Mouse (Mus musculus): ENCODE results near the gene Nupr1l.

Nupr1l gene

GRCm38 (mm10) chr5:129918065-129918651 lies 9.8 kb downstream of the Nupr1l start:
- DNase-seq (ENCODE audit: low spot score), result no peak

GRCm38 (mm10) chr5:129918752-129919151 lies 10.4 kb downstream of the Nupr1l start:
- no peak for DNase-seq (ENCODE audit: low spot score)

- no peak for DNase-seq (ENCODE audit: low spot score)
Measured at GRCm38 (mm10) chr5:129919320-129919719, 11.0 kb downstream of the Nupr1l start.

GRCm38 (mm10) chr5:129921972-129922371 lies 13.6 kb downstream of the Nupr1l start:
- DNase-seq (ENCODE audit: low spot score), result no peak

- no peak for DNase-seq (ENCODE audit: low spot score)
Measured at GRCm38 (mm10) chr5:129924820-129925452, 16.6 kb downstream of the Nupr1l start.

GRCm38 (mm10) chr5:129925933-129926332 lies 17.6 kb downstream of the Nupr1l start:
- DNase-seq (ENCODE audit: low spot score), result no peak

- no peak for DNase-seq (ENCODE audit: low spot score)
Measured at GRCm38 (mm10) chr5:129929924-129930855, 21.9 kb downstream of the Nupr1l start.

- no peak for DNase-seq (ENCODE audit: low spot score)
Measured at GRCm38 (mm10) chr5:129936941-129937340, 28.6 kb downstream of the Nupr1l start.

GRCm38 (mm10) chr5:129940281-129940680 lies 31.9 kb downstream of the Nupr1l start:
- DNase-seq (ENCODE audit: low spot score), result no peak

- no peak for DNase-seq (ENCODE audit: low spot score)
Measured at GRCm38 (mm10) chr5:129940736-129941494, 32.6 kb downstream of the Nupr1l start.

- peak; percentile 99 for DNase-seq (ENCODE audit: low spot score)
Measured at GRCm38 (mm10) chr5:129941495-129942045, 33.2 kb downstream of the Nupr1l start, which contains the start of gene Vkorc1l1. TSS of gene Vkorc1l1 (plus strand) at chr5:129941970.

GRCm38 (mm10) chr5:129942073-129942939 lies 34.0 kb downstream of the Nupr1l start:
- DNase-seq (ENCODE audit: low spot score), result peak; percentile 52

GRCm38 (mm10) chr5:129943402-129943801 lies 35.1 kb downstream of the Nupr1l start:
- no peak for DNase-seq (ENCODE audit: low spot score)

GRCm38 (mm10) chr5:129947528-129948033 lies 39.2 kb downstream of the Nupr1l start:
- no peak for DNase-seq (ENCODE audit: low spot score)

- DNase-seq (ENCODE audit: low spot score), result no peak
Measured at GRCm38 (mm10) chr5:129952143-129952542, 43.8 kb downstream of the Nupr1l start.

GRCm38 (mm10) chr5:129954473-129955254 lies 46.3 kb downstream of the Nupr1l start:
- peak; percentile 26 for DNase-seq (ENCODE audit: low spot score)

- no peak for DNase-seq (ENCODE audit: low spot score)
Measured at GRCm38 (mm10) chr5:129955792-129956191, 47.5 kb downstream of the Nupr1l start.

- no peak for DNase-seq (ENCODE audit: low spot score)
Measured at GRCm38 (mm10) chr5:129963224-129963623, 54.9 kb downstream of the Nupr1l start.
